Mouse (Mus musculus) intestine, embryonic 15.5 days (tissue): ENCODE measurements around the gene Pdcl3. TPM values are rescaled to one million over a fixed set of nuclear protein-coding genes. Genes with fewer than 3 reads are reported as not detected.

Experiments used
- ATAC-seq: fragments of 200-750 bp; cut with Nextera tagmentation; 2 replicates; pipeline ENCODE4 v1.8.0; 2017; ENCODE audit warnings: moderate TSS enrichment, moderate library complexity
- H3K27ac ChIP-seq: fragments of 300-500 bp; sonication (generic); 2 replicates; pipeline ENCODE4 v1.5.1; 2015; ENCODE audit warnings: mild to moderate bottlenecking, inconsistent platforms
- H3K27me3 ChIP-seq: fragments of 300-500 bp; sonication (generic); replicated peaks from 2 replicates; pipeline ENCODE4 v1.6.1; 2015; ENCODE audit warnings: inconsistent platforms
- H3K36me3 ChIP-seq: fragments of 300-500 bp; sonication (generic); 2 replicates; pipeline ENCODE4 v1.6.1; 2015; ENCODE audit warnings: inconsistent platforms
- H3K4me1 ChIP-seq: fragments of 300-500 bp; sonication (generic); replicated peaks from 2 replicates; pipeline ENCODE4 v1.6.1; 2015; ENCODE audit warnings: inconsistent platforms
- H3K4me2 ChIP-seq: fragments of 300-500 bp; sonication (generic); replicated peaks from 2 replicates; pipeline ENCODE4 v1.6.1; 2015; ENCODE audit warnings: mild to moderate bottlenecking, inconsistent platforms
- H3K4me3 ChIP-seq: fragments of 300-500 bp; sonication (generic); replicated peaks from 2 replicates; pipeline ENCODE4 v1.5.1; 2015; ENCODE audit warnings: inconsistent platforms
- H3K9ac ChIP-seq: fragments of 300-500 bp; sonication (generic); 2 replicates; pipeline ENCODE4 v1.6.1; 2015; ENCODE audit warnings: inconsistent platforms
- H3K9me3 ChIP-seq: fragments of 300-500 bp; sonication (generic); 2 replicates; pipeline ENCODE4 v1.6.1; 2016; ENCODE audit warnings: inconsistent platforms
- WGBS: fragments of 180-500 bp; shearing (Covaris S2); methylation state at CpG from one replicate; pipeline ENCODE4 v1.1.7; 2015; 5-methylcytosine and 5-hydroxymethylcytosine counted together
- polyA plus RNA-seq: library from polyadenylated mRNA; unstranded; fragments of >200 nt; fragmentation: Nextera tagmentation; extraction: Ambion mirVana; gene quantifications from 2 replicates; pipeline ENCODE4 v1.2.1, GENCODE M21; 2015

Pdcl3 gene
- polyA plus RNA-seq, 1 experiment from 2014 or later: 175 TPM

DNA sequence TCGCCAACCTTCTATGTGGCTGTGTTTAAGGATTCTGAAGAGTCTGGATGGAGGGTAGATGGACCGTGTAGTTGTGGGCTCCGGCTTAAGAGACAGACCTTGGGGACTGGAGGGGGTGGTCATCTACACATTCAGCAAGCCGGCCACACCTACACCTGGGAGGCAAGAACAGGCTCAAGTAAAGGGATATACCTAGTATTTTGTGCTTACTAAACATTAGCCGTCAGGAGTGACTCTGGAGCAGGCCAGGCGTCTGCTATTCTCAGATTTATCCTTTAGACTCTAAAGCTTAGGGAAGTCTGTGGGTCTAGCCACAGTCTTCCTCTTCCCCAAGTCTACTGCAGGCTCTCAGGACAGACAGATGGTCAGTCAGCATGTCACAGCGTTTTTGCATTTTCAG is 2.9 kb downstream of the Pdcl3 start:
- Histone ChIP-seq H3K4me2 (peak overlapping the region; percentile 74), H3K9me3 (no peaks in the 10 kb centered on the region), H3K4me1 (peaks cover 3% of the 10 kb centered on the region), H3K4me3 (peak overlapping the region; percentile 71), H3K9ac (peak overlapping the region; percentile 75), H3K36me3 (peaks cover 3% of the 10 kb centered on the region; the same call in 1 of the 2 replicates), H3K27me3 (no peaks in the 10 kb centered on the region), H3K27ac (0 out of 2 replicates have a peak overlapping the region, but pooled peaks have one; percentile 85)
- ATAC-seq: no peak
- 16% methylated on average over 7 of the region's 7 CpGs for WGBS

- Histone ChIP-seq H3K4me1 (peaks cover 3% of the 10 kb centered on the region), H3K9ac (no peak overlapping the region), H3K4me2 (no peak overlapping the region), H3K36me3 (peaks cover 22% of the 10 kb centered on the region), H3K9me3 (no peaks in the 10 kb centered on the region), H3K27ac (no peak overlapping the region), H3K27me3 (no peaks in the 10 kb centered on the region), H3K4me3 (no peak overlapping the region)
- WGBS: 88% methylated on average over 3 of the region's 3 CpGs
- ATAC-seq: no peak
Observed at GRCm38 (mm10) chr1:38992365-38992764, 7.0 kb downstream of the Pdcl3 start.

GRCm38 (mm10) chr1:39001106-39001505 is 15.7 kb downstream of the Pdcl3 start:
- Histone ChIP-seq H3K9me3 (no peaks in the 10 kb centered on the region), H3K36me3 (peaks cover under 1% of the 10 kb centered on the region; the same call in 1 of the 2 replicates), H3K27ac (no peak overlapping the region), H3K9ac (no peak overlapping the region), H3K4me1 (no peaks in the 10 kb centered on the region), H3K27me3 (no peaks in the 10 kb centered on the region), H3K4me2 (no peak overlapping the region), H3K4me3 (no peak overlapping the region)
- ATAC-seq: peak; percentile 28; the same call in 1 of the 2 replicates
- WGBS: 15% methylated on average over 5 of the region's 5 CpGs

DNA sequence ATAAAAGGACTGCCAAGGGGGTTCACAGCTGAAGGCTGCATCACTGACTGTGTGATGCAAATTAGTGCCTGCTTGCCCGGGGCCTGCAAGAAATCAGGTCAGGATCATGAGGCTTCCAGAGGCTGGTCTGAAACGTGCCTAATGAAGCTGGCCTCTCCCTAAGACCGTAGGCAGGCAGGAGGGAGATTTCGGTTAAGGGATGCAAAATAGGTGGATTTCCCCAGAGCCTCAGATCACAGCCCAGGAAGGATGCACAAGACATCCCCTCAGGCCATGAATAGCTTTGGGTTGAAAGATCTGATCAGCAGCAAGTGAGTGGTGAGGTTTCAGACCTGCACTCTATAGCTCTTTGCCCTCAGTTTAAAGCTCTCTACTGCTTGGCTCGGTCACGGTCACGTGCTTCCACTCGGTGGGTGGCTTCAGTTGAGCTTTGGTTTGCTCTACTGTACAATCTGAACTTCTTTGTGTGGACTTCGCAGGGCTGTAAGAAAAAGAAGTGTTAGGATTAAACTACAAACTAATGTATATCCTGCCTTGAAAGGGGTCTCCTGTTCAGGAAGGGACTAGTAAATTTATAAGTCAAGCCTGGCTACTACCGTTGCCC is 20.4 kb downstream of the Pdcl3 start:
- no peak for ATAC-seq
- H3K4me2 ChIP-seq: no peak overlapping the region
- H3K27me3 ChIP-seq: no peaks in the 10 kb centered on the region
- no peaks in the 10 kb centered on the region for H3K36me3 ChIP-seq
- no peak overlapping the region for H3K4me3 ChIP-seq
- 0 out of 2 replicates have a peak, but pooled peaks cover 3% of the 10 kb centered on the region for H3K4me1 ChIP-seq
- WGBS: 77% methylated on average over 10 of the region's 10 CpGs
- H3K9ac ChIP-seq: no peak overlapping the region
- H3K27ac ChIP-seq: no peak overlapping the region
- H3K9me3 ChIP-seq: no peaks in the 10 kb centered on the region

DNA sequence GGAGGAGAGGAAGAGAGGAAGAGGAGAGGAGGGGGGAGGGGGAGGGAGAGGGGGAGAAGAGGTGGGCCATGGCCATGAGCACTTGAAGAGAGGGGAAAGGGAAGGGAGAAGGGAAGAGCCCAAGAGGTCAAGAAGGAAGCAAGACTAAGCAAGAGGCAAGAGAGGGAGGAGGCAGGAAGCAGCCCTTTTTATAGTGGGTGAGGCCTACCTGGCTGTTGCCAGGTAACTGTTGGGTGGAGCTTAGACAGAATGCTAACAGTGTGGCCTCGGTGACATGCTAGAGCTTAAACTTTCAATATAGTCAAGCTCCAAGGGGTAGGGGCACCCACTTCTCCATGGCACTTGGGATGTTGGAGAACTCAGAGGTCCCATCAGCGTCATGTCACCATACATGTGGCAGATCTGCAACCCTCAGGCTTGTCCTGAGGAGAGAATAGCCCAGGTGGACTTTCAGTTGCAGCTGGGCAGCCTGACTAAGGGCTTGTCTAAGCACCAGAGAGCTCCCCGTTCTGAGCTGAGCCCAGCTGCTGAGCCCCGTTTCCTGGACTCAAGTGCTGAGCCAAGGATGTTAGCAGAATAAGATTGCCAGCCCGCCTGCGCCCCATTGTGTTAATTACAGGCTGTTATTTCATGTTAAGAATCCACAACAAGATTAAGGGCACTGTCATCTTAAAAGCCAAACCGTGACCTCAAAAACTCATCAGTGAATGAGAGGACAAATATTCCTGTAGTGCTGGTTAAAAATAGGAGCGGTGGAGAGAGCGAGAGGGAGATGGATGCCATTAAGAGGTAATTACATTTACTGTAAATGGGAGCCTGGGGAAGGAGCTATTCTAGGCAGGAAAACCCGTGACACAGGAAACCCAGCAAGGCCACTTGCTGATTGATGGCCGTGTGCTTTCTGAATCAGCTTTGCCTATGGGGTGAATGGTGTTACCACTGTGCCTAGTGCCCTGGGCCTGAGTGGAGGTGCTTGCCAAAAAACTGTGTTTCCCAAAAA is 21.7 kb downstream of the Pdcl3 start:
- Histone ChIP-seq H3K36me3 (no peaks in the 10 kb centered on the region), H3K27me3 (no peaks in the 10 kb centered on the region), H3K27ac (no peak overlapping the region), H3K4me3 (no peak overlapping the region), H3K4me1 (0 out of 2 replicates have a peak, but pooled peaks cover 3% of the 10 kb centered on the region), H3K4me2 (no peak overlapping the region), H3K9ac (no peak overlapping the region), H3K9me3 (no peaks in the 10 kb centered on the region)
- whole genome bisulfite sequencing: 52% methylated on average over 11 of the region's 11 CpGs
- peak; percentile 66 for ATAC-seq

GRCm38 (mm10) chr1:39010583-39011021 is 25.2 kb downstream of the Pdcl3 start:
- Histone ChIP-seq H3K27ac (no peak overlapping the region), H3K4me3 (no peak overlapping the region), H3K4me1 (0 out of 2 replicates have a peak, but pooled peaks cover 3% of the 10 kb centered on the region), H3K9me3 (no peaks in the 10 kb centered on the region), H3K9ac (no peak overlapping the region), H3K36me3 (no peaks in the 10 kb centered on the region), H3K4me2 (no peak overlapping the region; the same call in 1 of the 2 replicates), H3K27me3 (no peaks in the 10 kb centered on the region)
- 20% methylated on average over 12 of the region's 12 CpGs for WGBS
- ATAC-seq: peak; percentile 47

- H3K4me3 ChIP-seq: no peak overlapping the region
- H3K4me1 ChIP-seq: no peaks in the 10 kb centered on the region
- H3K27me3 ChIP-seq: no peaks in the 10 kb centered on the region
- no peaks in the 10 kb centered on the region for H3K36me3 ChIP-seq
- no peaks in the 10 kb centered on the region for H3K9me3 ChIP-seq
- ATAC-seq: no peak
- no peak overlapping the region for H3K27ac ChIP-seq
- WGBS: 84% methylated on average over 13 of the region's 13 CpGs
- no peak overlapping the region for H3K9ac ChIP-seq
- no peak overlapping the region for H3K4me2 ChIP-seq
Observed at GRCm38 (mm10) chr1:39012576-39012975, 27.2 kb downstream of the Pdcl3 start.

- no peak for ATAC-seq
- H3K4me2 ChIP-seq: no peak overlapping the region
- WGBS: 86% methylated on average over 6 of the region's 6 CpGs
Observed at GRCm38 (mm10) chr1:39013843-39014242, 28.4 kb downstream of the Pdcl3 start.

DNA sequence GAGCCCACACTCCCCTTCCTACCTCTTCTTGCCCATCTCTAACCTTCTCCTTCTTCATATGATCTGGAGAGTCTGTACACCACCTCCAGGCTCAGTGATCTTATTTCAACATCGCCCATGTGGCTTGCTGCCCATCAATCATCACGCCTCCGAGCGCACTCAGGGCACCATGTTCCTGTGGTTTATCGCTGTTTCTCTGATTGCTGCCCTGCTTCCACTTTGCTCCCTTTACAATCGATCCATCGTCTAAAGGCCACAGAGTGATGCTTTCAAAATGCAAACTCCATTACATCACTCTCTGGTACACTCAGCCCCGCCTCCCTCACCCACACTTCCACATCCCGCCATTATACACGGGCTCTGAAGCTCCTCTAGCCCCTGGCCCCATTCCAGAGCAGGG is 30.1 kb downstream of the Pdcl3 start:
- Histone ChIP-seq H3K4me2 (no peak overlapping the region), H3K9me3 (no peaks in the 10 kb centered on the region), H3K27ac (no peak overlapping the region), H3K9ac (no peak overlapping the region), H3K27me3 (no peaks in the 10 kb centered on the region), H3K4me1 (no peaks in the 10 kb centered on the region), H3K4me3 (no peak overlapping the region), H3K36me3 (no peaks in the 10 kb centered on the region)
- 82% methylated on average over 10 of the region's 10 CpGs for WGBS
- ATAC-seq: no peak

More at GRCm38 (mm10) chr1:39013843-39014242, 28.4 kb downstream of the Pdcl3 start:
- no peak overlapping the region for H3K27ac ChIP-seq
- no peaks in the 10 kb centered on the region for H3K9me3 ChIP-seq
- no peaks in the 10 kb centered on the region for H3K36me3 ChIP-seq
- no peak overlapping the region for H3K9ac ChIP-seq
- no peaks in the 10 kb centered on the region for H3K4me1 ChIP-seq
- H3K4me3 ChIP-seq: no peak overlapping the region
- H3K27me3 ChIP-seq: no peaks in the 10 kb centered on the region

GRCm38 (mm10) chr1:39017871-39018270 is 32.5 kb downstream of the Pdcl3 start:
- H3K9ac ChIP-seq: no peak overlapping the region
- no peaks in the 10 kb centered on the region for H3K4me1 ChIP-seq
- WGBS: 78% methylated on average over 4 of the region's 4 CpGs
- H3K9me3 ChIP-seq: no peaks in the 10 kb centered on the region
- ATAC-seq: no peak
- H3K4me3 ChIP-seq: no peak overlapping the region
- H3K36me3 ChIP-seq: no peaks in the 10 kb centered on the region
- H3K4me2 ChIP-seq: no peak overlapping the region
- no peaks in the 10 kb centered on the region for H3K27me3 ChIP-seq
- no peak overlapping the region for H3K27ac ChIP-seq

DNA sequence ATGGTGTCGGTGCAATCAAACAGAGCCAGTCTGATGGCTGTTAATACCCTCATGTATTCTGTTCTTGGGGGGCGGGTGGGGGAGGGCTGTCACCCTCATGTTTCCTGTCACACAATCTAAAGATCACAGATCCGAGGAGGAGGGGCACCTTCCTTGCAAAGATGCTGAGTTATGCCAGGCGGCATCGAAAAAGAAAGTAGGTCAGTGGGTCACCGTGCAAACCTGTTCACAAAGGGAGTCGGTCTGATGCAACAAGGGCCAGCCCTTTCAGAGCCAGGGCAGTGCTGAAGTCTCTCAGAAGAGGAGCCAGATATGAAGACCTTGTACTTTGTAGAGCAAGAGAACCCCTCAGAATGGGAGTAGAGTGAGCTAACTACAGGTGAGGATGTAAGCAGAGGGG is 39.7 kb downstream of the Pdcl3 start:
- no peak overlapping the region for H3K9ac ChIP-seq
- H3K4me1 ChIP-seq: no peaks in the 10 kb centered on the region
- no peaks in the 10 kb centered on the region for H3K36me3 ChIP-seq
- WGBS: 40% methylated on average over 7 of the region's 7 CpGs
- no peak overlapping the region for H3K4me2 ChIP-seq
- no peaks in the 10 kb centered on the region for H3K9me3 ChIP-seq
- no peak overlapping the region for H3K4me3 ChIP-seq
- no peak overlapping the region for H3K27ac ChIP-seq
- H3K27me3 ChIP-seq: 0 out of 2 replicates have a peak, but pooled peaks cover 3% of the 10 kb centered on the region
- peak; percentile 58; the same call in 1 of the 2 replicates for ATAC-seq

GRCm38 (mm10) chr1:39025840-39026239 is 40.4 kb downstream of the Pdcl3 start:
- no peak for ATAC-seq
- no peaks in the 10 kb centered on the region for H3K36me3 ChIP-seq
- no peak overlapping the region for H3K4me3 ChIP-seq
- 85% methylated on average over 1 of the region's 1 CpGs for WGBS
- H3K9ac ChIP-seq: no peak overlapping the region
- no peaks in the 10 kb centered on the region for H3K4me1 ChIP-seq
- no peak overlapping the region for H3K4me2 ChIP-seq
- H3K27me3 ChIP-seq: 0 out of 2 replicates have a peak, but pooled peaks cover 3% of the 10 kb centered on the region
- H3K27ac ChIP-seq: no peak overlapping the region
- no peaks in the 10 kb centered on the region for H3K9me3 ChIP-seq
